Mouse (Mus musculus) spleen, adult 2 months (tissue): ENCODE data around the gene Sem1.

Source experiments
- CTCF ChIP-seq: fragments of 200-500 bp; IDR thresholded peaks from 2 replicates; pipeline ENCODE4 v1.5.1; 2011; ENCODE audit warnings: mild to moderate bottlenecking, inconsistent platforms; ENCODE audit not compliant: insufficient read depth, insufficient read length, insufficient replicate concordance; ENCODE audit errors: extremely low read depth
- POLR2A ChIP-seq: fragments of 200-500 bp; IDR thresholded peaks from 2 replicates; pipeline ENCODE4 v1.6.1; 2011; ENCODE audit warnings: low read depth, low read length, inconsistent platforms

GRCm38 (mm10) chr6:6547997-6548396 lies 30.5 kb downstream of the Sem1 start:
- TF ChIP-seq CTCF (no peak), POLR2A (no peak)
